Mouse (Mus musculus) layer of hippocampus, adult 8-10 months (tissue): ENCODE results near the gene Ddx51. TPM values are rescaled to one million over a fixed set of nuclear protein-coding genes. Genes with fewer than 3 reads are reported as not detected.

Experiments
- DNase-seq, 2 experiments: peaks; one replicate each; pipeline ENCODE4 v3.0.0; 2022; ENCODE audit warnings: low spot score in 2 of 2
- microRNA-seq, 2 experiments: library from miRNA; unstranded; fragments of <30 nt; microRNA quantifications; one replicate each; pipeline ENCODE4 v1.2.0; 2022
- total RNA-seq, 4 experiments: library from RNA; stranded (reverse); gene quantifications; 2 replicates each; pipeline ENCODE4 v1.2.4; 2022

The Ddx51 gene
- total RNA-seq, 4 experiments from 2014 or later, result 25.2 to 31.6 (median 28.7) TPM

GRCm38 (mm10) chr5:110659682-110660081, 6.4 kb downstream of the Ddx51 start:
- no peak for DNase-seq

- DNase-seq, result no peak
Observed at GRCm38 (mm10) chr5:110664041-110664440, 10.8 kb downstream of the Ddx51 start.

DNA sequence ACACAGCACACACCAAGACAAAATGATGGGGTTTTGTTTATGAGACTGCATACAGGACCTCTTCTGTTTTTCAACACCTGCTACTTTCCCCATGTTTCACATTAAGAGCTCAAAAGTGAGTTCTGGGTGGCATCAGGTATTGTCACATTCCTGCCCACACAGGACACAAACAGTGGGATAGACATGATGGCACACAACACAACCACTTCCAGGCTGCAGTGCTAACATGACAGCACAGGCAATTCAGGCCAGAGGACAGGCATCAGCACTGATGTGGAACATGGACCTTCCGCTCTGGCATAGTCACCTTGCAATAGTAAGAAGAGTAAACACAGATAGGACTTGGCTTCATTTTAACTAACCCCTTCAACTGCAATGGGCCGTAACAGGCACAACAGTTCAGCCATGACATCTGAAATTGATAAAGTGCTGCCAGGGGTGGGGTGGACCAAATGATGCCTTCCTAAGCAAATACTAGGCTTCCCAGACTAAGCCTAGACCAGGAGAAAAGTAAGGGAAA, 11.6 kb downstream of the Ddx51 start:
- DNase-seq, result no peak

DNA sequence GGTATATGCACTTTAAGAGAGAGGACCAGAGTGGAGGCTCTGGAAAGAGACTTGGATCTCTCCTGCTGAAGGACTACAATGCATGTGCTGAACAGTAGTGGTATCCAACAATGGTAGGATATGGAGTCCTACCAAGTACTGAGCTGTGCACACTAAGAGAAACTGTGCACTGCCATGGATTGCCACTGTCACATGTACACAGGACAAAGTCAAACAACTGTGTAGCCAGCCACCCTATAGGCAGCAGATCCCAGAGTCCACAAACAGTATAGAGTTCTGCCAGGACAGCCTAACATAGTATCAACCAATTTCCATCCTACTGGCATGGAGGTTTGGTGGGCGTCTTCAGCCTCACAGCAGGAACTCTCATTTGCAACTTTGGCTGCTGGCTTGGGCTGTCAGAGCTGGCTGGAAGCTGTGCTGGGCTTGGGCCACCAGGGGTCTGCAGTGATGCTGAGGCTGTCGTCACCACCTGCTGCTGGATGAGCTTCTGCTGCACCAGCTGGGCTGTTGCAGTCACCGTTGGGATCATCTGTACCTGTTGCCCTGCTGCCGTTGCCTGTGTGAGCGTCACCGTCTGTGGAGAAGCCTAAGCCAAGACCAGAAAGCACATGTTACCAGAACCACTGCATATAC, 12.4 kb downstream of the Ddx51 start:
- DNase-seq, result no peak

DNA sequence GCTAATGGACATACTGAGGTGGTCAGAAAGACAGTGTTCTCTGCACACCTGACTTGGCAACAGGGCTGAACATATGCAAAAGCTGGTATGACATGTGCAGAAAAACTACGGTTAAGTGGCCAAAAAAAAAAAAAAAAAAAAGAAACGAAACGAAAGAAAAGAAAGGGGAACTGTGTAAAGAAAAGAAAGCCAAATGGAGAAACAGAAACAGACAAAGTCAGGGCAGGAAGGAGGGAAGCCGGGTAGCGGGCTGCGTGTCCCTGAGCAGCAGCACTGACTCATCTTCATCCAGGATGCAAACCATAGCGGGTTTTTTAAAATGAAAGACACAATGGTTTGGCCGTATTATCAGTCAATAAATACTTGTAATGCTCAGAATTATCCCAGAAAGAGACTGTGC, 28.8 kb downstream of the Ddx51 start:
- DNase-seq, result no peak

GRCm38 (mm10) chr5:110698617-110699016, 45.4 kb downstream of the Ddx51 start:
- DNase-seq, result no peak

DNA sequence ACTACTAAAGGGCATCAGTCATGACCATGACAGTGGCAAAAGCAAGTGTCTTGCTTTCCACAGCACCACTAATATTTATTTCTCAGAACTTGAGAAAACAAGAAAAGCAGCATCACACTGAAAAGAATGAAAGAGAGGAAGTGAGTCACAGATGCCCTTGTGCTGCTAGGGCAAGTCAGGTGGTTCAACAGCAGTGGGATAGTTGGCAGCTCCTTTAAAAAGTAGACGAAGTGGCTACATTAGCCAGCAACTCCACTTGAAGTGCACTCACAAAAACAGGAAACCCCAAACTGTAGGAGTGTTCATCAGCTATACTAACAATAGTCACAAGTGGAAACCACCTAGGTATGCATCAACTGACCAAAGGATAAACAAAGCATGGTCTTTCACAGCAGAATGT, 50.8 kb downstream of the Ddx51 start:
- DNase-seq, result no peak

DNA sequence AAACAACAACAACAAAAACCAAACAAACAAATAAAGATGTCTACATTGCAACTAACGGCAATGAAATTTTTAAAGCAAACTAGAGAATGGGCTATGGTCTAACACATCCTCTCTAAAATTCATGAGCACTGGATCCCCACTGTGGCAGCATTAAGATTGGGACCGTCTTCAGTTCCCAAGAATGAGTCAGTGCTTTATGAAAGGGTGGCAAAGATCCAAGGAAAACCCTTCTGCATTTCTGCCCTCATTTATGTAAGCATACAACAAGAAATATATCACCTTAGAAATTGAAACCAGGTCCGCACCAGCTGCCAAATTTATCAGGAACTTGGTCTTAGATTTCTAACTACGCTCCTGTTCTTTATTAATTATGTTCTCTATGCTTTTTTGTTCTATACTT, 56.0 kb downstream of the Ddx51 start:
- DNase-seq, result no peak

Small RNAs within 50 kb of the gene (microRNA-seq; reads per million reads assigned to microRNA genes)
- 0.25 to 1.3 reads per million in 2 experiments for gene Mir7026

Other genes with a start within 250 kb of the Ddx51 start
- gene Fbrsl1, start 204.9 kb upstream of the Ddx51 start, total RNA-seq, result 10 to 100 TPM; 64.9 to 81.4 (median 71.7) TPM
- gene Galnt9, start 109.1 kb upstream of the Ddx51 start, total RNA-seq, result 100 to 1,000 TPM in 2 of 4 experiments, 10 to 100 TPM in 2; 81.9 to 122 (median 97.8) TPM
- gene Noc4l, start within 50 bp of the Ddx51 start, total RNA-seq, result 10 to 100 TPM; 20.9 to 26.9 (median 23.7) TPM
- 100 to 1,000 TPM in 3 of 4 experiments, 10 to 100 TPM in 1; 84.2 to 115 (median 114) TPM for gene Ep400, start 117.3 kb downstream of the Ddx51 start, total RNA-seq
- gene Pus1, start 127.2 kb downstream of the Ddx51 start, total RNA-seq, result 10 to 100 TPM; 18.3 to 22.7 (median 20.2) TPM
- gene Ulk1, start 156.6 kb downstream of the Ddx51 start, total RNA-seq, result 10 to 100 TPM; 67.6 to 84.3 (median 74.0) TPM
- 10 to 100 TPM; 12.6 to 17.6 (median 14.5) TPM for gene Hscb, start 186.3 kb downstream of the Ddx51 start, total RNA-seq
- gene Chek2, start 186.5 kb downstream of the Ddx51 start, total RNA-seq, result 1 to 10 TPM; 1.3 to 2.6 (median 1.7) TPM
- gene Ttc28, start 226.4 kb downstream of the Ddx51 start, total RNA-seq, result 10 to 100 TPM in 2 of 4 experiments, 1 to 10 TPM in 2; 9.5 to 15.1 (median 12.2) TPM